Mouse (Mus musculus): ENCODE measurements around the gene Rc3h1.

DNA sequence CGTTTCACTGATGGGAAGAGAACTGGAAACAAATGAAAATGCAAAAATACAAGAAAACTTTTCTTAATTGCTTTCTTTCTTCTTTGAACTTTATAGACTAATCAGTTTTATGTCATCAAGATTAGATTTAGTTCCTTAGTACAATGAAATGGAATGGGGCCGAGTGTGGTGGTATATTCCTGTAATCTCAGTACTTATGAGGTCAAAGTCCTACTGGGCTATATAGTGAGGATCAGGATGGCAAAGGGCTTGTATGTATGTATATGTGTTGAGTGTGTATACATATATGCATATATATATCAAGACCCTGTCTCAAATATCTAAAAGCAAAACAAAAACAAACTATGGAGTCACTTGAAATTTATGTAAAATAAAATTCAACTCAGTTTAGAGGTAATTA, 110.2 kb downstream of the Rc3h1 start:
- TF ChIP-seq CTCF (IDR thresholded peaks at IDR 0.05; ENCODE audit: low read depth) (no peak), EP300 (IDR thresholded peaks at IDR 0.05; ENCODE audit: low read depth) (no peak)
